In genomic region chr5:18087919-18088445, GRCm38 (mm10) we compare ENCODE assay signal across 8 mouse cellular contexts.
DNase-seq lines count a peak whose midpoint lies in the region; ATAC-seq and TF ChIP-seq lines count a peak whose summit lies in the region.

No protein-coding gene starts in this region.

- no peaks in the 10 kb centered on the region for H3K9me3 ChIP-seq in intestine, postnatal 0 days (ENCODE audit: control insufficient read depth)
- H3K9me3 ChIP-seq in midbrain, embryonic 16.5 days (replicated peaks; ENCODE audit: control insufficient read depth, low read length, poor library complexity, severe bottlenecking): no peaks in the 10 kb centered on the region

- H3K9ac ChIP-seq in intestine, postnatal 0 days (ENCODE audit: low read depth, low read length): no peak overlapping the region
- no peak overlapping the region for H3K9ac ChIP-seq in midbrain, embryonic 16.5 days (ENCODE audit: low read depth, low read length)

- no peak overlapping the region; the same call in 1 of the 2 replicates for H3K4me2 ChIP-seq in intestine, postnatal 0 days (replicated peaks; ENCODE audit: low read depth)
- peak overlapping the region; percentile 26 for H3K4me2 ChIP-seq in midbrain, embryonic 16.5 days (ENCODE audit: low read length)

- no peak for TF ChIP-seq POLR2A in cerebellum, adult 2 months (IDR thresholded peaks at IDR 0.05; ENCODE audit: borderline replicate concordance, insufficient read depth, low read length)

- H3K4me3 ChIP-seq in cerebellum, adult 2 months (replicated peaks; ENCODE audit: insufficient read depth, low read depth, low read length): no peak overlapping the region
- H3K4me3 ChIP-seq in intestine, postnatal 0 days (ENCODE audit: low read depth, low read length): no peak overlapping the region
- H3K4me3 ChIP-seq in midbrain, embryonic 16.5 days (ENCODE audit: low read depth, low read length): no peak overlapping the region

- ATAC-seq in intestine, postnatal 0 days: no peak
- ATAC-seq in midbrain, embryonic 16.5 days: peak; percentile 92

- no peaks in the 10 kb centered on the region for H3K27me3 ChIP-seq in cerebellum, adult 2 months (ENCODE audit: control insufficient read depth, insufficient read depth, low read length)
- no peaks in the 10 kb centered on the region for H3K27me3 ChIP-seq in intestine, postnatal 0 days (replicated peaks; ENCODE audit: control insufficient read depth, insufficient read depth, low read length)
- no peaks in the 10 kb centered on the region for H3K27me3 ChIP-seq in midbrain, embryonic 16.5 days (ENCODE audit: control insufficient read depth, insufficient read depth, low read depth, low read length)

- H3K36me3 ChIP-seq in intestine, postnatal 0 days (ENCODE audit: control insufficient read depth, insufficient read depth): no peaks in the 10 kb centered on the region
- H3K36me3 ChIP-seq in midbrain, embryonic 16.5 days (ENCODE audit: control insufficient read depth, insufficient read depth, low read length): no peaks in the 10 kb centered on the region

- no peaks in the 10 kb centered on the region for H3K4me1 ChIP-seq in cerebellum, adult 2 months (ENCODE audit: control insufficient read depth, insufficient read depth, low read length)
- no peaks in the 10 kb centered on the region for H3K4me1 ChIP-seq in intestine, postnatal 0 days (replicated peaks; ENCODE audit: control insufficient read depth, insufficient read depth, low read length)
- peaks cover 3% of the 10 kb centered on the region; the same call in 1 of the 2 replicates for H3K4me1 ChIP-seq in midbrain, embryonic 16.5 days (ENCODE audit: control insufficient read depth, insufficient read depth, low read length)

- TF ChIP-seq CTCF in cerebellum, adult 2 months (IDR thresholded peaks at IDR 0.05; ENCODE audit: borderline replicate concordance, insufficient read depth, low read depth, low read length): peak; percentile 69
- TF ChIP-seq CTCF in intestine, postnatal 0 days (IDR thresholded peaks at IDR 0.05; ENCODE audit: low read depth): peak; percentile 79

- H3K27ac ChIP-seq in cerebellum, adult 2 months (ENCODE audit: insufficient read depth, low read length): no peak overlapping the region
- no peak overlapping the region for H3K27ac ChIP-seq in intestine, postnatal 0 days (ENCODE audit: low read depth, low read length)
- 0 out of 2 replicates have a peak overlapping the region, but pooled peaks have one; percentile 22 for H3K27ac ChIP-seq in midbrain, embryonic 16.5 days (ENCODE audit: low read length)

- 26% methylated on average over 8 of the region's 8 CpGs for WGBS in cerebellum, adult 2 months
- WGBS in intestine, postnatal 0 days: 24% methylated on average over 8 of the region's 8 CpGs
- 36% methylated on average over 8 of the region's 8 CpGs for WGBS in midbrain, embryonic 16.5 days

- DNase-seq in heart, adult 18-20 months: peak; percentile 25 to 62
- no peak for DNase-seq in heart, adult 11 months
- DNase-seq in cerebellum, adult 2 months: peak; percentile 49 to 59
- DNase-seq in frontal cortex, adult 2 months (ENCODE audit: extremely low spot score in 1 of 2, low spot score in 1 of 2): peak; percentile 20 to 82
- peak; percentile 62 to 92 for DNase-seq in left cerebral cortex, postnatal 14 days (ENCODE audit: low spot score in 2 of 2)
- DNase-seq in urinary bladder, postnatal 36 days (ENCODE audit: low spot score in 2 of 2): peak; percentile 18 to 42

- intact Hi-C loops in left cerebral cortex, postnatal 14 days (cut with DNase I): loop anchor here (1.0 to 2.0 kb wide), 2 partner anchors 271 to 358 kb away; no protein-coding TSS in a partner anchor
